Mouse (Mus musculus) kidney, adult 2 months (tissue): ENCODE data around the gene Gm813. TPM values are rescaled to one million over a fixed set of nuclear protein-coding genes. Genes with fewer than 3 reads are reported as not detected.
"Not testable (repeated sequence)": the region's sequence is repeated elsewhere in the genome, so short reads cannot be mapped to it uniquely, and the experiment has no call there.

Experiments used
- DNase-seq: peaks from one replicate; pipeline ENCODE4 v3.0.0; 2021
- H3K27ac ChIP-seq: fragments of 200-500 bp; 2 replicates; pipeline ENCODE4 v1.5.1; 2012; ENCODE audit warnings: low read depth, low read length, control low read depth, inconsistent platforms; ENCODE audit not compliant: insufficient read depth
- H3K27me3 ChIP-seq: fragments of 200-500 bp; replicated peaks from 2 replicates; pipeline ENCODE4 v1.6.1; 2012; ENCODE audit warnings: mild to moderate bottlenecking, moderate library complexity, low read length, inconsistent platforms; ENCODE audit not compliant: control insufficient read depth, insufficient read depth
- H3K36me3 ChIP-seq: fragments of 200-500 bp; 2 replicates; pipeline ENCODE4 v1.6.1; 2012; ENCODE audit warnings: mild to moderate bottlenecking, moderate library complexity, low read length, inconsistent platforms; ENCODE audit not compliant: control insufficient read depth, insufficient read depth
- H3K4me1 ChIP-seq: fragments of 200-500 bp; 2 replicates; pipeline ENCODE4 v1.6.1; 2011; ENCODE audit warnings: low read length; ENCODE audit not compliant: control insufficient read depth, insufficient read depth
- H3K4me3 ChIP-seq: fragments of 200-500 bp; 2 replicates; pipeline ENCODE4 v1.5.1; 2011; ENCODE audit warnings: mild to moderate bottlenecking, low read depth, low read length, control low read depth; ENCODE audit not compliant: insufficient read depth
- CTCF ChIP-seq: fragments of 200-500 bp; conservative IDR thresholded peaks from 2 replicates; pipeline ENCODE4 v1.5.1; 2011; ENCODE audit warnings: low read depth, mild to moderate bottlenecking, control low read depth, low read length, moderate library complexity, mixed read lengths; ENCODE audit not compliant: insufficient read depth, insufficient read length
- POLR2A ChIP-seq: fragments of 200-500 bp; IDR thresholded peaks from one replicate; pipeline ENCODE4 v1.6.1; 2011; ENCODE audit warnings: low read depth, low read length, control low read depth
- WGBS: fragments of 180-500 bp; shearing (Covaris S2); methylation state at CpG from one replicate; pipeline ENCODE4 v1.1.7; 2018; 5-methylcytosine and 5-hydroxymethylcytosine counted together
- polyA plus RNA-seq: library from polyadenylated mRNA; depleted of rRNA; stranded (reverse); fragments of >200 nt; gene quantifications from 2 replicates; pipeline ENCODE4 v1.2.3, GENCODE M21; 2012; rRNA removed

Gm813 gene
- not detected in 2 replicates for polyA plus RNA-seq

DNA sequence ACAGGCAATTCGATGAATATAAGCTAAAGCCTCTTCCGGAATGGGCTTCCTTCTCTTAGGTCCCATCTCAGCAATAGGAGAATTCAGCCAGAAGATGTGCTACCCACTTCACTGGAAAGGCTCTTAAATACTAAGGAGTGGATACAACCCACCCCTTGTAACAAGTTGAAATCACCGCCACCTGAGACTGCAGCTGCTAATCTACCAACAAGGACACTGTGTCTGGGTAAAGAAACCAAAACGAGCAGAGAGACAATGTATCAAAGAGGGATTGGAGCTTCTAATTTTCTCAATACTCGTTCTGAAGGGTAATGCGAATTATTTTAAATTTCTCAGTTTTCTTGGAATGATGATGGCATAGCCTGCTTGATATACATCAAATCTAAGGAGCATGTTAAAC is at the start of gene Gm813:
Gene Gm813, minus strand, starts transcription at position 101 of the 400 bp plus-strand sequence.
- Histone ChIP-seq H3K36me3 (no peaks in the 10 kb centered on the region), H3K27me3 (no peaks in the 10 kb centered on the region), H3K4me3 (no peak within 1 kb of the TSS), H3K27ac (no peak within 1 kb of the TSS), H3K4me1 (no peaks in the 10 kb centered on the region)
- TF ChIP-seq POLR2A, result no peak
- TF ChIP-seq CTCF, result no peak
- 96% methylated on average over 6 of the region's 6 CpGs for WGBS
- DNase-seq, result no peak

DNA sequence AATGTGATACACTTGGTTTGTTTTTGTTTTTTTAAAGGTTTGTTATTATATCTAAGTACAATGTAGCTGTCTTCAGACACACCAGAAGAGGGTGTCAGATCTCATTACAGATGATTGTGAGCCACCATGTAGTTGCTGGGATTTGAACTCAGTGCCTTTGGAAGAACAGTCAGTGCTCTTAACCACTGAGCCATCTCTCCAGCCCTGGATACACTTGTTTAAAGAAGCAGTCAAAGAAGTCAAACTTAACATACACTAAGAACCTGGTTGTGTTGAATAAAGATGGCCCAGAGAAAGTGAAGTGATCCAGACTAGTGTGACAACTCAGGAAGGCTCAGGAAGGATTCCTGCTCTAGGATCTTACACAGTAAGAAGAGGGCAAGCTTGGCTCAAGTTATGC is 48.4 kb upstream of the Gm813 start:
- not testable (repeated sequence) for H3K36me3 ChIP-seq, H3K4me1 ChIP-seq, H3K27ac ChIP-seq, H3K4me3 ChIP-seq, H3K27me3 ChIP-seq, DNase-seq

DNA sequence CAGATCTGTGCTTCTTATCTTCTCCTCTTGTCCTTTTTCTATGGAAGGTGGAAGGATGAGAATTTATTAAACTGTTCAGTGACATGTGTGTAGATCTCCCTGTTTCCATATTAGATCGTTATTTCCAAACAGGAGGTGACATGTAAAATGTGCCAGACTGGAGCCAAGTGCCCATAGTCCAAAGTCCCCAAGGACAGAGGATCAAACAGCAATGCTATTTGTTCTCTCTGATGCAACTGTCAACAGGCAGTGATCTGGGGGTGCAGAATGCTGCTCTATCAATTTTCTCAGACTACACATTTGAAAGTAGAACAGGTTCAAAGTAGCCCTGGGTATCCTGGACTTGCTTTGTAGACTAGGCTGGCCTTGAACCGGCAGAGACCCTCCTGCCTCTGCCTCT is 47.0 kb upstream of the Gm813 start:
- Histone ChIP-seq H3K4me3 (no peak overlapping the region), H3K36me3 (no peaks in the 10 kb centered on the region), H3K27ac (no peak overlapping the region), H3K27me3 (no peaks in the 10 kb centered on the region), H3K4me1 (no peaks in the 10 kb centered on the region)
- peak; percentile 17 for DNase-seq
- TF ChIP-seq CTCF (no peak), POLR2A (no peak)
- 71% methylated on average over 2 of the region's 2 CpGs for WGBS

- no peak overlapping the region for H3K27ac ChIP-seq
- 54% methylated on average over 5 of the region's 5 CpGs for WGBS
- H3K27me3 ChIP-seq, result no peaks in the 10 kb centered on the region
- no peak for DNase-seq
- H3K4me3 ChIP-seq, result no peak overlapping the region
- TF ChIP-seq CTCF (peak; percentile 16; the same call in 1 of the 2 replicates), POLR2A (no peak)
- H3K36me3 ChIP-seq, result no peaks in the 10 kb centered on the region
- H3K4me1 ChIP-seq, result no peaks in the 10 kb centered on the region
These were observed 46.2 kb upstream of the Gm813 start for GRCm38 (mm10) chr16:58663021-58663420.

GRCm38 (mm10) chr16:58662287-58662791 is 45.6 kb upstream of the Gm813 start:
- Histone ChIP-seq H3K4me3 (no peak overlapping the region), H3K36me3 (no peaks in the 10 kb centered on the region), H3K4me1 (no peaks in the 10 kb centered on the region), H3K27ac (no peak overlapping the region), H3K27me3 (no peaks in the 10 kb centered on the region)
- TF ChIP-seq POLR2A, result no peak
- no peak for TF ChIP-seq CTCF
- DNase-seq, result peak; percentile 17

GRCm38 (mm10) chr16:58661826-58662225 is 45.0 kb upstream of the Gm813 start:
- DNase-seq, result no peak
- Histone ChIP-seq H3K27me3 (no peaks in the 10 kb centered on the region), H3K4me3 (no peak overlapping the region), H3K27ac (no peak overlapping the region), H3K4me1 (no peaks in the 10 kb centered on the region), H3K36me3 (no peaks in the 10 kb centered on the region)
- 79% methylated on average over 5 of the region's 5 CpGs for WGBS
- TF ChIP-seq POLR2A (no peak), CTCF (no peak)

DNA sequence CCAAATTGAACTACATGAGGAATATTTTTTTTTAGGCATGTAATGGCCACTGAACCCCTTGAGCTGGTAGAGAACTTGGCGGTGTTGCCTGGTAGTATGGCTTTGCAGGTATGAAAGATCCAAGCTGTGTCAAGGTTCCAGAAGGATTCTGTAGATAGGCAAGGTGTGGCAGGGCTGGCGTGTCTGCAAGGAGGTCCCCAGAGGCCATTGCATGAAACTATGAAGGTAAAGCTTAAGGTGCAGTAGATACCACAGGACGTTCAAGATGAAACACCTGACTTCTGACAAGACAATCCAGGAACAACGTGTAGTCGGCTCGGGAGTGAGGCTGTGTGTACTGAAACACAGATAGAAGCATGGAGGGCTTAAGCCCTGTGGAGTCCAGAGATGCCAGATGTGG is 41.9 kb upstream of the Gm813 start:
- H3K27me3 ChIP-seq, result no peaks in the 10 kb centered on the region
- TF ChIP-seq POLR2A, result no peak
- TF ChIP-seq CTCF, result no peak
- no peak overlapping the region for H3K4me3 ChIP-seq
- H3K4me1 ChIP-seq, result no peaks in the 10 kb centered on the region
- no peak overlapping the region for H3K27ac ChIP-seq
- DNase-seq, result no peak
- WGBS, result 89% methylated on average over 6 of the region's 6 CpGs
- H3K36me3 ChIP-seq, result no peaks in the 10 kb centered on the region

- Histone ChIP-seq H3K4me3 (no peak overlapping the region), H3K36me3 (no peaks in the 10 kb centered on the region), H3K27me3 (no peaks in the 10 kb centered on the region), H3K27ac (no peak overlapping the region), H3K4me1 (no peaks in the 10 kb centered on the region)
- no peak for DNase-seq
- WGBS, result 89% methylated on average over 4 of the region's 4 CpGs
- TF ChIP-seq POLR2A (no peak), CTCF (no peak)
These were observed 39.7 kb upstream of the Gm813 start for GRCm38 (mm10) chr16:58656526-58656925.
